Mouse (Mus musculus) 416B (cell line): ENCODE measurements at regions not wholly inside any gene's neighbourhood (a gene's known extent, or its start where the extent isn't known, plus 50 kb on each side); places are given as distances from the start of the nearest gene placed in this dataset.
A peak's percentile ranks its signal among the peaks of the same experiment; 100 is the strongest.

Experiments
- DNase-seq: peaks from one replicate; pipeline ENCODE4 v3.0.0; 2011; ENCODE audit warnings: low read depth

- DNase-seq = no peak
Measured at GRCm38 (mm10) chr9:113601451-113601850, 106.6 kb downstream of the Pdcd6ip start.

- no peak for DNase-seq
Measured at GRCm38 (mm10) chr9:113587260-113587659, 120.8 kb downstream of the Pdcd6ip start.

- DNase-seq = no peak
Measured at GRCm38 (mm10) chr9:113586477-113586876, 121.6 kb downstream of the Pdcd6ip start.

GRCm38 (mm10) chr9:113578221-113578620 lies 129.8 kb downstream of the Pdcd6ip start:
- no peak for DNase-seq

GRCm38 (mm10) chr9:113568849-113569248 lies 139.2 kb downstream of the Pdcd6ip start:
- peak; percentile 29 for DNase-seq

DNA sequence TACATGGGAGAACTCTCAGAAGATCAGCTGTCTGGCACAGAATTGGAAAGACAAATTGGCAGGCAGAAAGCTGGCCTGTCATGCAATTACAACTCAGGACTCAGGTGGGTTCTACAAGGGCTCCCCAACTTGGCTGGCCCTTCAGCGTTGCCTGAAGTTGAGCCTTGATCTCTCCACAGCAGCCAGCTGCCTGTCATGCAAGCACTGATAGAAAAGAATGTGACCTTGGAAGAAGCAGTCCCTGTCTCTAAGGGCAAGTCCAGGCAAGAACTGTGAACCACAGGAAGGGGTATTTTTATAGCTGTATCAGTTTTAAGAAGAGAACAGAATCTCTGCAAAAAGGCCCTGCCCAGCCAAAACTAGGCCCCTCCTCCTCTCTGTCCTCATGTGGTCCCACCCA lies 140.4 kb downstream of the Pdcd6ip start:
- peak; percentile 17 for DNase-seq

DNA sequence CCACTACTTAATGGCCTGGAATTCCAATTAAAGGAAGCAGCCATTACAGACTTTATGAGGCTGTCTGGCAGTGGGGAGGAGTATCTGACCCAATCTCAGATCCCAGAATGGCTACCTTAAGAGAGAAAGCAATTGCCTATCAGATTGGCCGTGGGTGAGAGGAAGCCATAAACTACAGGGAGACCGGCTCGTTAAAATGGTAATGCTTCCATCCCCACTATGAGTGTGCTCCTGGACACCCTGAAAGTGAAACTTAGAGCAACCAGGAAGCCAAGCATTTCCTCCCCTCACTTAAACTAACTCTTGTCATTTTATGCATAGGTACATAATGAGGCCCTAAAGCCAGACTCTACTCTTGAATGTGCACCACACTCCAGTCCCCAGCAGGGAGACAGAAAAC lies 141.4 kb downstream of the Pdcd6ip start:
- DNase-seq = no peak

- DNase-seq = no peak
Measured at GRCm38 (mm10) chr9:113553911-113554310, 154.1 kb downstream of the Pdcd6ip start.

DNA sequence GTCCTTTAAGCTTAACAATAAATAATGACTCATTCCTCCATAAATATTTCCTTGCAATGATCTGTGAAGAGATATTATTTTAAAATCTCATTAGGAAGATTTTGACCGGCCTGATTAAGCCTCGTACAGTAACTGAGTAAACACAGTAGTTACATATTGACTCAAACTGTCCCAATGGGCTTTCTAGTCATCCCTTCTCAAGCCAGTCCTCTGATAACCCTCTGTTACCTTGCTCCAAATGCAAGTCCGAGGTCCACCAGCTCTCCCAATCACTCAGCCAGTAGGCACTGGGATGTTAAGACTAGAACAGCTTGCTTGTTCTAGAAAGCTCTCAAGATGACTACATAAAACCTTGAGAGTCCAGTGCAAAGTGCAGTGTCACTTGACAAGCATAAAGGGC lies 160.6 kb downstream of the Pdcd6ip start:
- no peak for DNase-seq

DNA sequence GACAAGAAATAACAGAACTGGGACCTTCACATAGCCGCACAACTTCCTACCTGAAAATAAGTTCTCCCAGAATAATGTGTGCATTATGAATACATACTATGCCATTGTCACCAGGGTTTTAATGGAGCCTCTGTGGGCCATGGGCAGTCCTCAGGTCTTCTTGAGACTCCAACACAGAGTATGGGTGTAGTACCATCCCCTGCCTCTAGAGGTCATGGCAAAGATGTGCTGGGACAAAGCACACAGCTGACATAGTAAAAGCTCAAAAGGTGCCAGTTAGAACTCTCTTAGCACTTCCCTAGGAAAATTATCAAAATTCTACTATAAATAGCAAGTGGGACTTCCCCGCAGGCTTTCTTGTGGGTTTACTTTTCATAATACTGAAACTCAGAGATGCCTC lies 179.5 kb downstream of the Pdcd6ip start:
- peak; percentile 46 for DNase-seq

DNA sequence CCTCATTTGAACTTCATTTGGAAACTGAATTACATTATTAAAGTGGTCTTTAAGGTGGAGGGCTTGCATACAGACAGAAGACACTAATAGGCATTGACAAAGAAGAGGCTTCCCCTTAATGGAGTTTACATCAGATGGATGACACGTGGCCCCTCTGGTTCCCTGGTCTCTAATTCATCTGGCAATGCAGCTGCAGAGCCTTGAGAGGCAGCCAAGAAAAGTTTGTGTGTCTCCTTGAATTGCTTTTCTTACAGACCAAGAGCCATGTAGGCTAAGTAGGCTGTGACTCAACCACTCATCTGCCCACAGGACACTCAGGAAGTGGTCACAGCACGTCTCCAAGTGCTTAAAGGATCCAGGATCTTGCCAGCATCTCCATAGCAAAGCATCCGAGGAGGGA lies 183.8 kb downstream of the Pdcd6ip start:
- no peak for DNase-seq

DNA sequence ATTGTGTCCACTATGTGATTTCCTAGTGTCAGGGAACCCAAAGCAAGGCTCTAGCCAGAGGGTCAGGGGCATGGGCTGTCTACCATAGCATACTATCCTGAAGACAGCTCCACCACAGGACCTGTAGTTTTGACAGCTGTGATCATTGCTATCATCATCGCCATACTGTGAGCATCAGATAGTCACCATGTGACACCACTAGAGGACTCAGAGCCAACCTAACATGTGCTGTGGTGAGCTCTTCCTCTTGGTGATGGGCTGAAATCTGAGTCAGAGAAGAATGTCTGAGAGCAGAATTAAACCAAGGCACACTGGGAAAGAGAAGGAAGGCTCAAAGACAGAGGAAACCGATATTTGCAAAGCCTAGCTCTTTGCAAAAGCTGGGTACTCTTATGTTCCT lies 184.9 kb downstream of the Pdcd6ip start:
- DNase-seq = no peak

- no peak for DNase-seq
Measured at GRCm38 (mm10) chr9:113519727-113520126, 188.3 kb downstream of the Pdcd6ip start.

GRCm38 (mm10) chr9:113518482-113518881 lies 189.6 kb downstream of the Pdcd6ip start:
- no peak for DNase-seq

DNA sequence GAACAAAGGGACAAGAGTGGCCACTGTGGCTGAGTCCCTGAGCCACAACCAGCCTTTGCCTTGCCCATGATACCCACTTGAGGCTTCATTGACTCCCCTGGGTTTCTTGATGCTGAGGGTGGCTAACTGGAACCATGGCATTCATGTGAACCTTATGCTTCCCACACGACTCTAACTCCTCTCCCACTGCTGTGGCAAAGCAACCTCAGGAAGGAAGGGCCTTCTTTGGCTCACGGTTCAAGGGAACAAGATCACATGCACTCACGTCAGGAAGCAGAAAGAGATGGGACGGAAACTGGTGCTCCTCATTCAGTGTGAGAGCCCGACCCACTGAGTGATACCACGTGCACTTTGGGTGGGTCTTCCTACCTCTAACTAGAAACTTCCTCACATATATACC lies 190.3 kb downstream of the Pdcd6ip start:
- no peak for DNase-seq

DNA sequence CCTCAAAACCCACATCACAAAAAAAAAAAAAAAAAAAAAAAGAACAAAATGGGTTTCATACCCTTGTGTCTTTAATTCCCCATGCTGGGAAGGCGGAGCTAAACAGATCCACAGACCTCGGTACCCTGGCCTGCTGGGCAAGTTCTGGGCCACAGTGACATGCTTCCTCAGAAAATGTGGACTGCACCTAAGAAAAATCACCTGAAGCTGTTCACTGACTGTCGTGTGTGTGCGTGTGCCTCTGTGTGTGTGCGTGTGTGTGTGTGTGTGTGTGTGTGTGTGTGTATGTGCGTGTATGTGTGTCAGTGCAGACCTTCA lies 192.4 kb downstream of the Pdcd6ip start:
- DNase-seq = no peak

- no peak for DNase-seq
Measured at GRCm38 (mm10) chr9:113514846-113515702, 193.0 kb downstream of the Pdcd6ip start.

GRCm38 (mm10) chr9:113511302-113511701 lies 196.8 kb downstream of the Pdcd6ip start:
- no peak for DNase-seq

GRCm38 (mm10) chr9:113509368-113509767 lies 198.7 kb downstream of the Pdcd6ip start:
- no peak for DNase-seq

- DNase-seq = no peak
Measured at GRCm38 (mm10) chr9:113508821-113509220, 199.2 kb downstream of the Pdcd6ip start.

- no peak for DNase-seq
Measured at GRCm38 (mm10) chr9:113507561-113508460, 200.2 kb downstream of the Pdcd6ip start.

- DNase-seq = no peak
Measured at GRCm38 (mm10) chr9:113499246-113499645, 208.8 kb downstream of the Pdcd6ip start.

- DNase-seq = no peak
Measured at GRCm38 (mm10) chr9:113496176-113496732, 211.8 kb downstream of the Pdcd6ip start.
